Mouse (Mus musculus): ENCODE measurements at regions not wholly inside any gene's neighbourhood (a gene's known extent, or its start where the extent isn't known, plus 50 kb on each side); places are given as distances from the start of the nearest gene placed in this dataset.

DNA sequence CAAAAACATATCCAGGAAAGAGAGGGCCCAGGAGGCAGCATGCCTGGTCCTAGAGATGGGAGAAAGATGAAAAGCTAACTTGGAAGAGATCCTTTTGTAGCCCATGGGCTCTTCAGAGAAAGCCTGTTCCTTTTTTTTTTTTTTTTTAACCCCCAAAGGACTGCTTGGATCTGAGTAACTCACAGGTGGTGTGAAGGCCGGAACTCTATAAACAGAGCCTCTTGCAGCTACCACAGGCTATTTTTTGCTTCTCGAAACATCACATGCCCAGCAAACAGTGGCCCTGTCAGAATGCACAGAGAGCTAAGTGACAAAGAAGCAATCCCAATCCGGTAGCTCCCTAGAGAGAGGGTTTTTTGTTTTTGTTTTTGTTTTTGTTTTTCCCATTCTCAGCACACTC, 105.1 kb upstream of the Tmem164 start:
- TF ChIP-seq MAFK (IDR thresholded peaks at IDR 0.05; ENCODE audit: insufficient read depth, low read depth, low read length), result no peak
- TF ChIP-seq ZC3H11A (IDR thresholded peaks at IDR 0.05; ENCODE audit: borderline replicate concordance, low read depth, low read length), result no peak
- TF ChIP-seq ZNF384 (IDR thresholded peaks at IDR 0.05; ENCODE audit: low read depth, low read length), result no peak
- TF ChIP-seq CHD2 (IDR thresholded peaks at IDR 0.05; ENCODE audit: low read depth, low read length), result no peak
- TF ChIP-seq HCFC1 (IDR thresholded peaks at IDR 0.05; ENCODE audit: borderline replicate concordance, insufficient read depth, low read length), result no peak
